Comparison of ENCODE assay signal across 8 mouse cellular contexts in the genomic region with DNA sequence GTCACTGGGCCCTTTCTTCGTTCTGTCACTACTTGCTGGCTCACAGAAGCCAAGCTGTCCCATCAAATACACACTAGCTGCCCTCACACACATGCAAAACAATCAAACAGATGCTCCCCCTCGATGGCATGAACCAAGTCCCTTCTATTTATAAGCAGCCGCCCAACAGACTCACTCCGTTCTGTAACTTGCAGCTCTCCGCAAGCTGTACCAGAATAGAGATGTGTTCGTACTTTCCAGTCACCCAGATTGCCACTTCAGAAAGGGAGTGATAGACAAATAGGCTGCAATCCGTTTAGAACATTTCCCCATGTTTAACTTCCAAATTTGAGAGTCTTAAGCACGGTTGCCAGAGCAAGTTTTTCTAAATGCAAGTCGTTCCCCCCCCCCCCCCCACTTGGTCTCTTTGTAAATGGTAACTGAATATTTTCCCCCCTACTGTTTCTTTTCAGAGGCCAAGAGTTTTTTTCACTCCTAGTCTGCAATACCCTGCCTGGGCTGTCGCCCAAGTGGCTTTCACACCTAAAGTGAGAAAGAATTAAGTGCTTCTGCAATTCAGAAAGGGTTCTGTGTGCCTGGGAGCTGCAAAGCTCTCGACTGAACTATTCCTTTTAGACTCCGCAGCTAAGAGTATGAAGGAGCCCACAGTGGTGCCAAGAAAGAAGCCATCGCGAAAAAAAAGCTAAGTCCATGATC.
DNase-seq lines count a peak whose midpoint lies in the region; ATAC-seq lines count a peak whose summit lies in the region.
"Had no signal": no experiment of that assay in that cellular context is flagged by ENCODE, and none has a peak within 500 bp of the region (broad histone marks: within the 10 kb centered on the region; RNA-seq: fewer than 3 reads in every experiment).

No protein-coding gene starts in this region.

- no peak overlapping the region for H3K27ac ChIP-seq in intestine, embryonic 16.5 days (ENCODE audit: low read length)

- no peaks in the 10 kb centered on the region for H3K9me3 ChIP-seq in intestine, embryonic 16.5 days (ENCODE audit: control insufficient read depth, low read length)

- WGBS in intestine, embryonic 16.5 days: 42% methylated on average over 14 of the region's 14 CpGs

- H3K36me3 ChIP-seq in intestine, embryonic 16.5 days (ENCODE audit: control insufficient read depth, insufficient read depth, low read length): no peaks in the 10 kb centered on the region

- no peak overlapping the region for H3K4me2 ChIP-seq in intestine, embryonic 16.5 days (ENCODE audit: low read depth, low read length)

- DNase-seq in Muller cell, postnatal 12 days (ENCODE audit: inconsistent ontology term): peak; percentile 6
- peak; percentile 10 to 20 for DNase-seq in cerebellum, postnatal 36 days
- DNase-seq in lung, postnatal 36 days: peak; percentile 28
- DNase-seq in spleen, postnatal 10 days (ENCODE audit: low spot score in 2 of 2): no peak
- no peak for DNase-seq in thymus, postnatal 14 days
- no peak for DNase-seq in adipocyte (ENCODE audit: low spot score)

- 0 out of 2 replicates have a peak, but pooled peaks have one; percentile 33 for ATAC-seq in intestine, embryonic 16.5 days

- no peak overlapping the region for H3K9ac ChIP-seq in intestine, embryonic 16.5 days (ENCODE audit: low read depth, low read length)

- H3K27me3 ChIP-seq in intestine, embryonic 16.5 days (replicated peaks; ENCODE audit: control insufficient read depth, insufficient read depth, low read length): no peaks in the 10 kb centered on the region

- no peaks in the 10 kb centered on the region for H3K4me1 ChIP-seq in intestine, embryonic 16.5 days (ENCODE audit: control insufficient read depth, insufficient read depth, low read length)

- no peak overlapping the region for H3K4me3 ChIP-seq in intestine, embryonic 16.5 days (ENCODE audit: low read length)
- H3K4me3 ChIP-seq: myocyte had no signal

Comparison
In these comparisons a context has a peak if more than half of its experiments do, and no peak if none do; other contexts are left out.
1. DNase-seq: peak in Muller cell, postnatal 12 days (single experiment), cerebellum, postnatal 36 days (2 of 2) and lung, postnatal 36 days (single experiment); none in spleen, postnatal 10 days (0 of 2), thymus, postnatal 14 days (single experiment) and adipocyte (single experiment).